Mouse (Mus musculus) left cerebral cortex, postnatal 10 days (tissue): ENCODE data around the gene Mt1. TPM values are rescaled to one million over a fixed set of nuclear protein-coding genes. Genes with fewer than 3 reads are reported as not detected.
A peak's percentile ranks its signal among the peaks of the same experiment; 100 is the strongest.

Experiments
- DNase-seq, 2 experiments: peaks; one replicate each; pipeline ENCODE4 v3.0.0; 2021 to 2022; ENCODE audit warnings: low spot score in 2 of 2, mixed read lengths in 1 of 2; ENCODE audit errors: extremely low spot score in 1 of 2
- intact Hi-C: fragments of 180-260 bp; cut with DNase I; formaldehyde crosslinking; loops from one replicate; pipeline ENCODE4 v1.15.1; 2025
- total RNA-seq, 2 experiments: library from RNA; stranded (reverse); gene quantifications; 2 replicates each; pipeline ENCODE4 v1.2.3; 2021

Mt1 gene
- total RNA-seq, 2 experiments from 2014 or later = 80.3 to 200 TPM

DNA sequence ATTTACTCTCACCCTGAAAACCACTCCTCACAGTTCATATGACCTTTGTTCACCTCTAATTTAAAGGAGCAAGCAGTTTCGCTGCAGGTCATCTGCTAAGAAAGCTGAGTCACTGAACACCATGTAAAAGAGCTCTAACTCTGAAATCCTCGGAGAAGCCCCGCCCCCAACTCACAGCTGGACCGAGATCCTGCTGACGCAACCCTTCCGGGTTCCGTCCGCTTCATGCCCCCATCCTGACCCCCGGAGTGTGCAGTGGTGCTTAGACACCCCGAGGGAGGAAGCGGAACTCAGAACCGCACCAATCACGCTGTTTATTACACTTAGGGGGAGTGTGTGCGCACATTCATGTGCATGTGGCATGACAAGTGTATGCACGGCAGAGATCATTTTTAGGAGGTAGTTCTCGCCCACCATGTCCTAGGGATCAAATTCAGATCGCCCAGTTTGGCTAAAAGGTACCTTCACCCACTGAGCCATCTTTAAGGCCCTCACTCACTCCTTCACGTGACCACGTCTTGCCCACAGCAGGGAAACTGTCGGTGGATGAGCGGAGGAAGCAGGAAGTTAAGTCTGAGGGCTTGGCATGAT is 12.3 kb downstream of the Mt1 start:
- peak in 1 of 2 experiments; percentile 91 for DNase-seq
- intact Hi-C loops = no loop called here

GRCm38 (mm10) chr8:94192926-94193325 is 14.0 kb downstream of the Mt1 start:
- no peak for DNase-seq
- intact Hi-C loops = no loop called here

- no peak for DNase-seq
- intact Hi-C loops = no loop called here
Observed at GRCm38 (mm10) chr8:94194591-94195223, 15.8 kb downstream of the Mt1 start.

DNA sequence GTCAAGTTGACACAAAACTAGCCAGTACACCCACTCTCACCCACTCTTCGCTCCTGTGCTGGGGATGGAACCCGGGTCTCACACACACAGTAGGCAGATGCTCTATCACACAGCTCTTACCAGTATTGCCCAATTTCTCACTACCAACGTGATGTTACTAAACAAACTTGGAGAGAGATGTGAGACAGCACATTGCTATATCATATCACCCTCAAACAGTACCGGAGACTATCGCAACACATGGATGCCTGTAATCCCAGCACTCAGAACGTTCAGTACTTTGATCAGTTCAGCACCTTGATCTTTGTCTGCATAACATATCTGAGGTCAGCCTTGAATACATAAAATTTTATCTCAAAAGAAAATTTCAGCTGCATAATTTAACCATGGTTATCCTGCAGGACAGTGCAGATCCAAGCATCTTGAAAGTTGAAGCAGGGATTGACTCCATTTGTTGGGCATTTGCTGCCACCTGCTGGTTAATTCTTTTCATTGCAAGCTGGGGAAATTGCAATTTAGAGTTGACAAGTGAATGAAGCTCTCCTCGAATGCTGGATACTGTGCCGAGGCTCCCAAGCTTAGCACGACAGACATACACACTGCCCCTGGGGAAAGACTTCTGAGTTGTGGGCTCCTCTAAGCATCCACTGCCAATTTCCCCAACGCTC is 20.5 kb downstream of the Mt1 start:
- intact Hi-C loops = no loop called here
- peak; percentile 52 to 72 for DNase-seq

DNA sequence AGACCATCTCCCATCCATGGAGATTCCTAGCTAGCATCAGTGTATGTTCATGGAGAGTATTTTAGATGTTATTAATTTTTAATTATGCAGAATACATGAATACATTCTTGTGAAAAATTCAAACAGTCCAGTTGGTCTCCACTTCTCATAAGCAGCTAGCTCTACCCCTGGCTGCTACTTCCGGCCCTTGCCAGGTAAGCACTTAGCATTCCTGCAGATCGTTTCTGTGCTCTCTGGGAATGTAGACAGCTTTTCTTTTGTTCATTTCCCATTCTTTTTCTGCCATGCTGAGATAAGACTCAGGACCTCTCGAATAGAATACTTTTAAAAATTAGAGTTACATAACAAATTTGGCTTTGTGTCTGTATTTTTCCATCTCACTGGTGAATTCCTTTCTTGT is 25.2 kb downstream of the Mt1 start:
- no peak for DNase-seq
- intact Hi-C loops = loop anchor here (5.0 kb wide), 1 partner anchor 37 kb away; no protein-coding TSS in a partner anchor

GRCm38 (mm10) chr8:94205736-94206135 is 26.9 kb downstream of the Mt1 start:
- intact Hi-C loops = no loop called here
- peak; percentile 27 to 70 for DNase-seq

DNA sequence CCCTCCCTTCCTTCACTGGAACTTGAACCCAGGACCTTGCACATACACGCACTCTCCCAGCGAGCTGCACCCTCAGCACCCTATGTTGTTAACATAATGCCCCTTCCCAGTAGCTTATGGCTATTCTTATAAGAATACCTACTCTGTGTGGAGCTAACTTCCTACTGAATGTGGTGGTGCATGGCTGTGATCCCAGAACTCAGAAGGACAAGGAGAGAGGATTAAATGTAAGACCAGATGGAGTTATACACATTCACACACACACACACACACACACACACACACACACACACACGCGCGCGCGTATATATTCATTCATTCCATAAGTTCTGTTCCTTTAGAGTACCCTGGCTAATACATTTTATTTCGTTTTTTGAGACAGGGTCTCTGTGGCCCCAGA is 27.4 kb downstream of the Mt1 start:
- peak in 1 of 2 experiments; percentile 46 for DNase-seq
- intact Hi-C loops = no loop called here

DNA sequence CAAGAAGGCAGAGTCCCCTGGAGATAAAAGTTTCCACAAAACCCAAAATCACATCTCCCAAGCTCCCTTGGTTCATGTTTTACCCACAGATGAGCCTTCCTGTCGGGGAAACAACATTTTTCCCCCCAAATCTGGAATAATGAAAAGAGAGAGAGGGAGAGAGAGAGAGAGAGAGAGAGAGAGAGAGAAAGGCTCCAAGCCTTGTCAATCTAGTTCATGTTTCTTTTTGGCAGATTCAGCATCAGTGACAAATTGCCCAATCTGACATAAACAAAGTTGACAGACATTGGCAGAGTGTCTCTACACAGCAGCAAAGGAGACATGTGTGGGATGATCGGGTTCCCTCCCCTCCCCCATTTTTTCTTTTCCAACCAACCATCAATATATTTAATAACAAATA is 28.6 kb downstream of the Mt1 start:
- intact Hi-C loops = no loop called here
- no peak for DNase-seq

- peak in 1 of 2 experiments; percentile 36 for DNase-seq
- intact Hi-C loops = loop anchor here (5.0 kb wide), 1 partner anchor 63 kb away; no protein-coding TSS in a partner anchor
Observed at GRCm38 (mm10) chr8:94209639-94210038, 30.8 kb downstream of the Mt1 start.

GRCm38 (mm10) chr8:94210225-94210624 is 31.3 kb downstream of the Mt1 start:
- peak in 1 of 2 experiments; percentile 16 for DNase-seq
- intact Hi-C loops = loop anchor here (5.0 kb wide), 1 partner anchor 62 kb away; no protein-coding TSS in a partner anchor

GRCm38 (mm10) chr8:94213819-94214218 is 34.9 kb downstream of the Mt1 start:
- no peak for DNase-seq
- intact Hi-C loops = loop anchor here (5.0 kb wide), 1 partner anchor 58 kb away; no protein-coding TSS in a partner anchor

- peak; percentile 97 to 99 for DNase-seq
- intact Hi-C loops = loop anchor here (5.0 kb wide), 1 partner anchor 58 kb away; no protein-coding TSS in a partner anchor
Observed at GRCm38 (mm10) chr8:94214252-94215173, 35.6 kb downstream of the Mt1 start, which contains the start of gene Nup93. TSS of gene Nup93 (plus strand) at chr8:94214564.

GRCm38 (mm10) chr8:94227381-94227939 is 48.6 kb downstream of the Mt1 start:
- intact Hi-C loops = no loop called here
- DNase-seq = no peak

Other genes with a start within 250 kb of the Mt1 start
- gene Amfr, start 166.2 kb upstream of the Mt1 start, total RNA-seq = 100 to 1,000 TPM; 129 to 132 TPM
- 10 to 100 TPM; 66.4 to 75.8 TPM for gene Nudt21, start 142.1 kb upstream of the Mt1 start, total RNA-seq
- 10 to 100 TPM; 36.7 to 38.1 TPM for gene Ogfod1, start 141.9 kb upstream of the Mt1 start, total RNA-seq
- gene Bbs2, start 80.2 kb upstream of the Mt1 start, total RNA-seq = 10 to 100 TPM; 22.2 to 23.9 TPM
- not detected for gene Mt4, start 41.9 kb upstream of the Mt1 start, total RNA-seq
- 100 to 1,000 TPM; 452 to 527 TPM for gene Mt3, start 26.5 kb upstream of the Mt1 start, total RNA-seq
- gene Mt2, start 6.4 kb upstream of the Mt1 start, total RNA-seq = 100 to 1,000 TPM in 1 of 2 experiments, 10 to 100 TPM in 1; 63.5 to 266 TPM
- 10 to 100 TPM; 49.1 to 51.0 TPM for gene Nup93, start 35.5 kb downstream of the Mt1 start, total RNA-seq
- gene Slc12a3, start 150.1 kb downstream of the Mt1 start, total RNA-seq = under 1 TPM; 0.30 to 0.62 TPM
- 10 to 100 TPM; 41.5 to 44.3 TPM for gene Herpud1, start 207.4 kb downstream of the Mt1 start, total RNA-seq